Mouse (Mus musculus): ENCODE measurements around the gene Pxk.

GRCm38 (mm10) chr14:8119454-8119853 lies 21.4 kb downstream of the Pxk start:
- no peak for TF ChIP-seq CTCF (IDR thresholded peaks at IDR 0.05)
- TF ChIP-seq EP300 (IDR thresholded peaks at IDR 0.05; ENCODE audit: insufficient read depth, low read depth, low read length): no peak

Measured in heart, adult 2 months (tissue).